Mouse (Mus musculus) gonadal fat pad, adult 2 months (tissue): ENCODE measurements at regions not wholly inside any gene's neighbourhood (a gene's known extent, or its start where the extent isn't known, plus 50 kb on each side); places are given as distances from the start of the nearest gene placed in this dataset.

ENCODE experiments used
- DNase-seq: peaks from one replicate; pipeline ENCODE4 v3.0.0-alpha.2; 2012; ENCODE audit warnings: low read depth

DNA sequence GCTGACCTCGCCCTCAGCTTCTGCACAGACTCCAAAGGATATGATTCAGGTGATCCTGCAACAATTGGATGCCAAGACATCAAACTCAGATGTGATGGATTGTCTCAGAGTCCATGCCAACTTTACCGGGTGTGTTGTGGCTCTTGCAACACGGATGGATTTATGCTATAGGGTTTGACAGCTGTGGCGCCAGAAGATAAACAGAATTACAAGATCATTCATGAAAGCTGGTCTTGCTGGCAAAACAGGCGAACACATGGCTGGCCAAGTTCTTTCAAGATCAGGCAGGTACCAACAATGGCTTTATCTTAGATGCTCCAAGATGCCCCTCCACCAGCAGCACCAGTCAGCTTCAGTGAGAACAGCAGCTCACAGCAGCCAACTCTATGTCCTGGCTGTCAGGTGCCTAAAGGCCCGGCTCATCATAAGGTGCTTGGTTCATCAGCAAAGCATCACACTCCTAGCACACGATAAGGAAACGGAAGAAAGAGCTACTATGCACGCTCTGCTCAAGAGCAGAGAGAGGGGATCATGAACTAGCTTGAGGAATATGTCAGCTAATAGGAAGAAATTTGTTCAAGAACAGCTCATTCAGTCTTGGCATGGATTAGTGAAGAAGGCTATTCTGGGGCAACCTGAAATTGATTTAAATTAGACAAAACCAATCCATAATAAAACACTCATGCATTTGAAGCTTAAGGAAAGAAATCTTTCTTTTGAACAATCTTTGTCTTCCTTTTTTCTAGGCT is 229.9 kb upstream of the Map3k1 start:
- peak; percentile 94 for DNase-seq

DNA sequence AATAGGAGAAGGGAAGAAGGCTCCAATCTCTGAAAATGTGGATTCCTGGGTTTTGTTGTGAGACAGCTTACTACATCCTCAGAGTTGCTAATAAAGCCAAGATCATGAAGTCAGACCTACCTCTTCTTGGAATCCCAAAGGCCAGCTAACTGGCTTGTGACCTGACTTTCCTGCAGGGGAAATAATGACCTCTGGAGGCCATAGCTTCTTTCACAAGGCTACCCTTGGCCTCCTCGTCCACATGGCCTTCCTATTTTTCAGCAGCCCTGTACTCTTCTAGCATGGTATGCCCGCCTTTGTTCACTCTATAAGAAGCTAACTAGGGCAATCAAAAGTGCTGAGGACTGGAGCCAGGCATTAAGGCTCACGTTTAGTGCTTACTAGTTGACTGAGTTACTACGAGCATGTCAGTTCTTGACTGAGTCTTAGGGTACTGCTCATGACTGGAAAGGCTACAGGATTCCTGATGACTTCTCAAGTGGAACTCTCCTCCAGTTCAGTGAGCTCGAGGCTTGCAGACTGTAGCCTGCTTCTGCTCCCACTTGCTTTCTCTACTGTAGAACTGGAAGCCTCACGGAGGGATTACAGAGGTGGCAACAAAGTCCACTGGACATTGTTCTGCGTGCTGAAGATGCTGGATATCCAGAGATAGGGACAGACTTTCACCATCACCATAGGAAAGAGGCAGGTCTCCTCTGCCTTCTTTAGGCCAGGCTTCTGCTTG is 230.8 kb upstream of the Map3k1 start:
- DNase-seq: no peak

DNA sequence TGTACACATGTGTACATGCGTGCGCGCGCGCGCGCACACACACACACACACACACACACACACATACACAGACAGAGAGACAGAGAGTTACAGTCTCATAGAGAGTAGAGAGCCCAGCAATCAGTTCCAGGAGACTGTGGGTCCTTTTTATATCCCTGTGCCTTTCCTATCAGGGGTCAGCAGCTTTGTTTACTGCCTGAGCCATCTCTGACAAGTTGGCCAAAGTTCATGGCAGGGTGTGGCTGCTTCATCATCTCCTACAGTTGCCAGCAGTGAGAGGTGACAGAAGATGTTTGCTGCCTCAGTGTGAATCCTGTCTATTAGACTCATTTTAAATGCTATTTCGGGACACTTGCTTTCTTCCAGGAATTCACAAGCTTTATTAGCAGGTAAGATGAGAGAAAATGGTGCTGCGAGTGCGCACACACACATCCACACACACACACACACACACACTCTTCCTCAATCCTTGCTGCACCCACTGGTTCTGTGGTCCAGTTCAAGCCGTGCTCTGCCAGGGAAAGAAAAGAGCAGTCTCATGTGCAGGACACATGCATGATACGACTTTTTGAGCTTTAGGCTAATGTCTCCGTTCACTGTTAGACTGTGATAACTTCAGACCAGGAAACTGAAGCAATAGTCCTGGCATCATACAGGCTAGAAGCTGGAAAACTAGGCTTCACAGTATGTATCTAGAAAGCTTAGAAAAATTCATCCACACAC is 234.9 kb upstream of the Map3k1 start:
- no peak for DNase-seq

DNA sequence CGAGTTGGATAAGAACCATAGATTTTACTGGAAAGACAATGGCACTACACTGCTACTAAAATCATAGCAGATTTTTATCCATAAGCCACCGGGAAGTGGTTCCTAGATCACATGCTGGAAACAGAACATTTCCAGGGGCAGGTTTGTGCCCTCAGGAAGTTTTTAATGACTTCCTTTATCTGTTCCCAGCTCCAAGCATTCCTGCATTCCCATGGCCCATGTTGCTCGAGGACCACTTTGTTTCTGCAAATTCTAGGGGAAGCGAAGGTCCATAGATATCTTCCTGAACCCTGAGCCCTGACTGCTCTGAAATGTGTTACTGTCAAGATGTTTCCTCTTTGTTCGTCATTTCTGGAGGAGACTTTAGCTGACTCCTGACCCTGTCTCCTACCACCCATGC is 235.6 kb upstream of the Map3k1 start:
- DNase-seq: no peak

DNA sequence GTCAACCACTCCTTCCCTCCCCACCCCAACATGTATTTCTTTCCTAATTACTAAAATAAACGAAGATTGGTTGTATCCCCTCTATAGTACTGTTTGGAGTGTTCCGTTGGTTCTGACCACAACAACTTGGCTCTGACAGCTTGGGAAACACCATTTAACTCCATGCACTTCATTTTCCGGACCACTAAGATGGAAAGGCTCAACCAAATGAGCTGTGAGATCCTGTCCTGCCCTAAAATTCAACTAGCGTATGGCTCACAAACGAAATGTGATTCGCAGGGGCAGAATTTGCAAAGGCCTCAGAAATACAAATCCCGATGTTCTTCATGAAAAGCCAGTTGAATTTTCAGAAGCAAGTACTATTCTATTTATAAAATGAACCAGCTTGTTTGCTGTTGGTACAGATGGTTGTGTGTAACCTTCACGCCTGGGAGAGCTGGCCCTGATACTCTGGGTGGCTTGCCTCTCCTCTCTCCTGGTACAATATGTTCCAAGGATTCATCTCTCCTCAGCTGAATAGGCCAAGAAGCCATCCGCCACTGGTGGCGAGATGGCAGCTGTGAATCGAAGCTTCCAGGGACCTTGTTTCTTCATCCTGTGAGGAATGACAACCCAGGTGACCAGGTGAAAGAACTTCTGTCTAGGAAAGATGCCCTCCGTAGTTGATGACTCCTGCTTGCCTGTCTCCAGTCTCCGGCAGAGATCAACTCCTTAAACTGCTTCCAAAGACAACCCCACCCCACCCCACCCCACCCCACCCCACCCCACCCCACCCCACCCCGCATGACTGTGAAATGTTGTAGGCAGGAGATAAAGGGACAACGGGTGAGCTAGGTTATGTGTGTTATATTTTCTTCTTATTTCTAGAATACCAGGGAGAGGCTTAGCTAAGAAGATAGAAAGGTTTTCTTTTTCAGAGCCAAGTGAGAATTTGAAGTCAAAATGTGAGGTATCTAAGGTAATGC is 237.7 kb upstream of the Map3k1 start:
- DNase-seq: no peak

DNA sequence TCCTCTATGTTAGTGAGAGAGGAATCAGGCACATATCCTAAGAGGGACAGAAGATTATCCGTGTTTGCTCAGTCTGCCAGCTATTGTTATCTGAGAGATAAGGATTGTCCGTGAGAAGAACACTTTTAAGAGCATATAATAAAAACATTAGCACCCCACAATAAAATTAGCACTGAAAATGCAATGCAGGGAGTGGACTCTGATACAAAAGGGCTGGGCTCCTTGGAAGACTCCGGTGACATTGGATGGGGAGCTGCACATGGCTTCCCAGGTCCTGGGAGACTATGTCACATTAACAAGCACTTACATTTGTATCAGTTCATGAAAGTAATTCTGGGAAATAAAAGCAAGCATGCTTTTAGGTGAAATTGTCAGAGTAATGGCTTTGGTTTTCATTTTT is 238.6 kb upstream of the Map3k1 start:
- DNase-seq: no peak

DNA sequence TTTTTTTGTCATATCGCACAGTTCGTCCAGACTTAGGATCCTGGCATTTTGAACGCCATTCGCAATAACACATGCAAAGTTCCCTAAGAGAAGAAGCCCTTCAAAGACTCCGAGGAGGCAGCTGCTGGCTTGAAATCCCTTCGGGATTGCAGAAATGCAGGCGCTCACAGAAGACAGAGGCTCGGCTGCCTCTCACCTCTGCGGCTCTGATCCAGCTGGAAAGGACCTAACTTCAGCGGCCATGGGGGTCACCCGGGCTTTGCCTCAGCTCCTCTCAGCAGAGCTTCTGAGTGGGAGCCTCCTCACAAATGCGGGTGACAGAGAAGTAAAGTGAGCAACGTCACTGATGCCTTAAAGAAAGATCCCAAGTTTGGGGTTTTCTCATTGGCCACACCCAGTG is 239.1 kb upstream of the Map3k1 start:
- DNase-seq: no peak

DNA sequence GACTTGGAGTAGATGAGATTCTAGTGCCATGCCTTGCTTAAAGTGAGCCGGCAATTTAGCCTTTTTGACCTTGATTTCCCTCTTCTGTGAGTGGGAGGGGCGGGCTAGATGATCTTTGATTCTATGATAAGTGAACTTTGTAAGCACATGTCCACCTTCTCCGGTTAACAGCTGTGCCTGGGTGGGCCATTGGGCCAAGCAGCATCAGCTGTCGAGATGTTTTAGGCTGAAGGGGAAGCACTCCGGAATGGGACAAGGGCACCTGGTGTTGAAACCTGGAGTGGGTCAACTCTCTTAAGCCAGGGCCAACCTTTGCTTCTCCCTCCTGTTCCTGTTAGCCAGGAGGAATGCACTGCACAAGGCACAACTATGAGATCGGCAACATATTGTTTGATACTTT is 239.5 kb upstream of the Map3k1 start:
- no peak for DNase-seq

DNA sequence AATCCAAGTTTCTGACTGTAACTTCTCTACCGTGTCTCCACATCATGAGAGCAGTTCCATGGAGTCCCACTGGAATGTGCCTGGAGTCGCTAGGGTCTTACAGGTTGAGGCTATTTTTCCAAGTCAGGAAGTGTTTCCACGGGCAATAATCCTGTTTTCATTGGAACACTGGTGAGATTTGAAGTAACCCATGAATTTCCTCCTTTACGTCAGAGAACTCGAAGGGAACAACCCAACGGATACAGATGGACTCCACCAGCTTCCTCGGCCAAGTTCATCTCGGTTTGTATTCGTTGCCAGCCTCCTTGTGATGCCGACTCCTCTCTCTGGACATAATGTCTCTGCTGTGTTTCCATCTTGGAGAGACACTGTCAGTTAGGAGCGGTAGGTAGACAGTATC is 237.4 kb upstream of the Ankrd55 start:
- no peak for DNase-seq

DNA sequence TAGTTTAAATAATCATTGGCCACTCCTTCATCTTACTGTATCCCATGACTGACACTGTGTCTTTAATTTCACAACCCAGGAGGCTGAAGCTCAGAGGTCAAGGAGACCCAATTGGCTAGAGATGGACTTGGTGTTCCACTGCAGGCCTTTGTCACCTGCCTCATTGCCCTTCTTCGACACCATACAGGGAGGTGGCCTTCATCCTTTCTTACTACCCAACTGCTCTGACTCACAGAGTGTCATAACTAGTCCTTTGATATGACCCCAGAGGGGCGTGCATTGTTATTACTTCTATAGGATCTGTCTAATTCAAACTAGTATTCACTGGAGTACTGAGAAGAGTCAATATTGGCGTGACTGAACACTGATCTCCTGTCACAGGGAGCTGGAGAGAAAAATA is 236.2 kb upstream of the Ankrd55 start:
- DNase-seq: no peak

DNA sequence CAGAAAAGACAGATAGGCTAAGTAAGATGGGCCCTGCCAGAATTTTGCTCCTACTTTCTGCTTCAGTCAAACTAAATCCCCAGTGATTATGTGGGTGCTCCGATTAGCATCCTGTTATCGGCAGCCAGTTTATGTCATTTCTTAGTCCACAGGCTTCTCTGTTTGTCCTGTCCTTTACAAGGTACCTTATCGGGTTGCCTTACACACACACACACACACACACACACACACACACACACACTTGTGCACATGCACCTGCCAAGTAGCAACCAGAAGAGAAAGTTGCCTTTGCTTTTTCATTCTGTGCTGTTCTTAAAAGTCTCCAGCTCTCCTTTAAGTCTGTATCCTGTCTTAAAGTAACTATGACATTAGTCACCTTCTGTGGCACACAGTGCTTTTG is 235.8 kb upstream of the Ankrd55 start:
- no peak for DNase-seq

DNA sequence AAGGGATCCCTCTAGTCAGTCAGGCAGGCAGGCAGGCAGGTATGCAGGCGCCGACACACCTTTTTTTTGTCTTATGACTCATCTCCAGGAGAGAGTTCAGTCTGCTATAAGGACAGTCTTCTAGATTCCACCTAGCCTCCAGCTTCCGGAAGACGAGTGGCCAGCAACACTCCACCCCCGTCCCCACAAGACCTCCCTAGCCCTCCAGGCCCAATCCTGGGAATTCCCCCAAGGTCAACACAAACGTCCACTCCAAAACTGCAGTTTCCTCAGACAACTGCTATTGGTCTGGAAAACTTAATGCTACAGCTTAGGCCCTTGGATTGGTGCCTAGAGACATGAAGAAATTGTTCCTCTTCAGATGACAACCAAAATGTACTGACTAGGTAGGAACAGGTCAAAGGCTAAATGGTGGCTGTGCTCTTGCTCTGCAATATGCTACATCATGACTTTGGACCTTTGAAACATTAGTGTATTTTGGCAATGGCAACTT is 233.3 kb upstream of the Ankrd55 start:
- peak; percentile 99 for DNase-seq

DNA sequence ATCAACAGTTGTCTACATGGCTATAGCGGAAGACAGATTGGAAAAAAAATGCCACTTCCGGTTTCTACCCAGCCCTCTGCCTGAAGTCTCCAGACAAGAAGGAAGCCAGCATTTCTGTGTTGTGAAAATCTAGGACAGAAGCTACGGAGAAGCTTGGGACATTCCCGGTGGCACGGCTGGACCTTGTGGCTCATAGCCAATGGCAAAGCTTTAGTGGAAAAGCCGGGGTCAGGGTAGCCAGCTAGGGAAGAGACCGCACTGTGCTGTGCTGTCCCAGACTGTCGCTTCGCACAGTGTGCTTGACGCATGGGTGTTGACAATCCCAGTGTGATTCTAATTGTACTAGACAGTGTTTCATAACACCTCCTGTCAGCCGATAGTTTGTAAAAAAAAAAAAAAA is 230.0 kb upstream of the Ankrd55 start:
- DNase-seq: no peak

DNA sequence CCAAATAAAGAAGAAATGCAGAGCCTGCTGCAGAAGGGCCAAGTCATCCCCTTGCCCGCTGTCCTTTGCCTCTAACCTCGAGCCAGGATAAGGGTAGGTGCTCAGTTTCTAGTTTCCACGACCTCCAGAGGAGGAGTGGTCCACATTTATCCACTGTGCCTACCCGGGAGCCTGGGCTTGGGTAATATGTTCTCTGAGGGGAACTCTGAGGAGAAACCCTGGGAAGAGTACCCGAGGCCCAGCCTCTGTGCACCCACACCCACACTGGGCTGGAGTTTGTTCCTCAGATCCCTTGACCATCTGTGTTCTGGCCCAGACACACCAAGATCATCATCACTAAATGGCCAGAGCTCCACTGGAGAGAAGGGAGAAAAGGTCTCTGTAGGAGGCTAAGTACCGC is 229.5 kb upstream of the Ankrd55 start:
- DNase-seq: no peak

DNA sequence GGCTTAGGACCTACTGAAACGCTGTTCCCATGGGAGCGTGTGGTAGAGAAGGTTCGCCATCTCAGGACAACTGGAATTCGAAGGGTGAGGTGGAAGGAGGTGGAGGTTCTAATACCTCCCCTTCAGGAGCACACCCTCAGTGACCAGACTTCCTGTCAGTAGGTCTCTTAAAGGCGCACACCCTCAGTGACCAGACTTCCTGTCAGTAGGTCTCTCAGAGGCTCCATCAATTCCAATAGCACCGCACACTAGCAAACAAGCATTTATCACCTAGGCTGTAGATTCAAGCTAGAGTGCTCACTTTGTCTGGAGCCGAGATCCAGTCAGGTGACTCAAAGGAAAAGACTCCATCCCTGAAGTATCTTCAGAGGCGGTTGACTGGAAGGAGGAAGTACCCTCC is 226.2 kb upstream of the Ankrd55 start:
- DNase-seq: no peak

DNA sequence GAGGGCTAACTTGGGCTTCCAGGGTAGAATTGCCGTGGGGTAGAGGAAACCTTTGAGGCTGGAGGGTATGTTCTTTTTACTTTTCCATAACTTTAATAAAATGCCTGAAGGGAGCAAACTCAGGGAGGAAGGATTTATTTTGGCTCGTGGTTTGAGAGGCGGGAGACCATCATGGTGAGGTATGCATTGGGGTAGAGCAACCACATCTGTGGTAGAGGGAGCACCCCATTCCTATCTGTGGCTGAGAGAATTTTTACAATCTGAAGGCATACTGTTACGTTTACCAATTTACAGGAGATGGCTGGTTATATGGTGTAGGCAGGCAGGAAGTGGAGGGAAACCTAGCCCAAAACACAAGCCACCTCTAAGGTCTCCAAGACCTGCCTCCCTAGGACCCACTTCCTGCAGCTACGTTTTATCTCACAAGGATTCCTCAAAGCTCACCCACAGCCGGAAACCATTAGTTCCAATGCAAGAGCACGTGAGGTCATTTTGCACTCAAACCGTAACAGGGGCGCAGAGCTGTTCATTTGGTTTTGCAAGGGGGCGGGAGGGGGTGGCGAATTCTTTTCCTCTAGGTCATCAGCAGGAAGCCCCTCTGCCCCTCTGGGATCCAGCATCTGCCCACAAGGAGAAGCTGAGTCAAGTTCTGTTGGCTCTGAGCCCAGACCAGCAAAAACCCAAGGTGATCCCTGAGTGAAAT is 224.7 kb upstream of the Ankrd55 start:
- DNase-seq: no peak

DNA sequence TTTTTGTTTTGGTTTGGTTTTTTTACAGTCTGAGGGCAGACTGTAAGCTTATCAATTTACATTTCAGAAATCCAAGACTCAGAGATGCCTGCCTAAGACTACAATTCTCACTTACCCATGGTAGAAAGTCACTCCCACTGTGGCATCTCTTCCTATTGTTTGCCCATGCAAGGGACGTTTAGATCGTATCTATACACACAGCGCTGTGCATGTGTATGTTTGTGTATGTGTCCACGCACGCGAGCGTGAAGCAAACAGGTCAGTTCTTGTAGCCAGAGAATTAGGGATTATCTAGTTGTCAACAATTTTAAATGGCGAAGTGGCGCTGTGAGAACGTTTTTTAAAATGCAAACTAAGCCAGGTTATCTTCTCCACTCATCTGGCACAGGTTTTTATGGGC is 223.6 kb upstream of the Ankrd55 start:
- no peak for DNase-seq

DNA sequence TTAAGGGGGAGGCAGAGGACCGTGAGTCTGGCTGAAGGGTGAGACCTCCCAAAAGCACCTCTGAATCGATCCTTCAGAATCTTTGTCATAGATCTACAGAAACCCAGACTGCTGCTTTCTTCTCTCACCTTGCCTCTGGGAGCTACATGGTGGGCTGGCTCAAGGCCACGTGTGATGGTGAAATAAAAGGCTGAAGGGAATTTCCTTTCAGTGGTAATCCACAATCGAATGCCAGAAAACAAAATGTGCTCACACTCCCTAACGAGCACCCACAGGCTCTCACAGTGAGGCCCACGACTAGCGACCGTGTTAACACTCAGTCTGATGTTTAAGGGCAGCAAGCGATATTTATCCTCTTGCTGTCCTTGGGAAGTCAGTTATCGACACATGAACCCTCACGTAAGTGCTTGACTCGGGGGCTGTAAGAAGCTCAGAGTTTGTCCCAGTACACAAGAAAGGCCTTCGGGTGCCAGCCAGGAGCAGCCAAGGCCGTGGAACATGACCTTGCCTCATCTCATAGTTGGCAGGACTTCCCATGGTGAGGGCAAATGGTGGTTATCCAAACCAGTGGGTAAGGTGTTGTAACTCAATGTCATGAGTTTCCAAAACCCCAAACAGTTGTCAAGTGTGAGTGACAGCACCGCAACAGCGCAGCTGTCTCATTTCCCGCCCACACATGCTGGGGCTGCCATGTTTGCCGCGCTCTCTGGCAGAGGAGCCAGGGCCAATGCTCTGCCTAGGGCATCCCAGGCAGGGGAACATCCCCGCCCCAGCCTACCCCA is 221.0 kb upstream of the Ankrd55 start:
- DNase-seq: peak; percentile 96

DNA sequence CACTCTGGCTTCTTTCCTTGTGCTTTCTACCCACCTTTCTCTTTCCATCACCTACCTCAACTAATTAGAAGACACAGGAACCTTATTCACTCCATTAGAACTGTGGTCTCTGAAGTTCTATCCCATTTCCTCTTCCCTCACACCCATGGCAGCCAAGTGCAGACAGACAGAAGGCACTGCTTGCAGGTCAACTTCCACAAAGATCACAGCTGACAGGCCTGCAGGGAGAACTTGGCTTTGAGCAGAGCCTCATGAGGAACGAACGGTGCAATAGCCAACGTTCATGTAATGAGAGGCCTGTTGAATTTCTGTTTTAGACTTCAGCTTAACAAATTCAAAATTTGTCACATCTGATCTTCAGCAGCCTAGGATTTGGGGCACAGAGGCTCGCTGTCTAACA is 217.5 kb upstream of the Ankrd55 start:
- no peak for DNase-seq
